14 mouse cellular contexts compared by ENCODE assay signal in genomic region chr1:135351953-135352352, GRCm38 (mm10). TPM values are rescaled to one million over a fixed set of nuclear protein-coding genes. Genes with fewer than 3 reads are reported as not detected.
DNase-seq lines count a peak whose midpoint lies in the region; ATAC-seq and TF ChIP-seq lines count a peak whose summit lies in the region.
"Had no signal": no experiment of that assay in that cellular context is flagged by ENCODE, and none has a peak within 500 bp of the region (broad histone marks: within the 10 kb centered on the region; RNA-seq: fewer than 3 reads in every experiment).

No protein-coding gene starts in this region.

- WGBS in heart, embryonic 10.5 days: 79% methylated on average over 3 of the region's 3 CpGs
- 62% methylated on average over 3 of the region's 3 CpGs for WGBS in lung, embryonic 14.5 days

- peak; percentile 98 for DNase-seq in heart, adult 11 months
- no peak for DNase-seq in heart, embryonic 10.5 days (ENCODE audit: low spot score)
- peak; percentile 71 for DNase-seq in 3T3-L1 (ENCODE audit: low read depth, low spot score)
- peak; percentile 38 for DNase-seq in gastrocnemius, postnatal 14 days
- peak; percentile 35 for DNase-seq in lung, embryonic 14.5 days
- DNase-seq in urinary bladder, postnatal 14 days (ENCODE audit: low spot score): no peak
- DNase-seq in cerebellum, adult 9-10 months: no peak
- no peak for DNase-seq in left cerebral cortex, adult 2 months (ENCODE audit: extremely low spot score in 1 of 2, low spot score in 2 of 2)
- DNase-seq: liver, postnatal 0 days; thymus, adult 2 months had no signal

- peaks cover 17% of the 10 kb centered on the region for H3K4me1 ChIP-seq in heart, embryonic 10.5 days
- H3K4me1 ChIP-seq in lung, embryonic 14.5 days (ENCODE audit: insufficient read depth): peaks cover 6% of the 10 kb centered on the region
- H3K4me1 ChIP-seq: hindbrain, embryonic 12.5 days; midbrain, embryonic 13.5 days had no signal

- no peak for ATAC-seq in lung, embryonic 14.5 days (ENCODE audit: insufficient read depth)
- ATAC-seq: liver, postnatal 0 days; midbrain, embryonic 13.5 days; Patski had no signal

- intact Hi-C loops in gastrocnemius, postnatal 14 days (cut with DNase I; ENCODE audit: low total_unique reads): no loop called here
- intact Hi-C loops in left cerebral cortex, adult 2 months (cut with DNase I): no loop called here

- no peak overlapping the region for H3K4me3 ChIP-seq in heart, embryonic 10.5 days
- H3K4me3 ChIP-seq in lung, embryonic 14.5 days (ENCODE audit: low read depth, low read length): no peak overlapping the region
- no peak overlapping the region for H3K4me3 ChIP-seq in left cerebral cortex, adult 2 months
- H3K4me3 ChIP-seq: hindbrain, embryonic 12.5 days; limb, embryonic 10.5 days; midbrain, embryonic 13.5 days had no signal

- H3K27ac ChIP-seq in heart, embryonic 10.5 days: no peak overlapping the region
- no peak overlapping the region for H3K27ac ChIP-seq in lung, embryonic 14.5 days (ENCODE audit: low read depth)
- no peak overlapping the region for H3K27ac ChIP-seq in left cerebral cortex, adult 2 months
- H3K27ac ChIP-seq: hindbrain, embryonic 12.5 days; limb, embryonic 10.5 days; midbrain, embryonic 13.5 days had no signal

- 0 out of 2 replicates have a peak, but pooled peaks cover 3% of the 10 kb centered on the region for H3K36me3 ChIP-seq in heart, embryonic 10.5 days
- H3K36me3 ChIP-seq in lung, embryonic 14.5 days (ENCODE audit: insufficient read depth): no peaks in the 10 kb centered on the region
- H3K36me3 ChIP-seq: hindbrain, embryonic 12.5 days; limb, embryonic 10.5 days; midbrain, embryonic 13.5 days had no signal

- H3K9me3 ChIP-seq in heart, embryonic 10.5 days: no peaks in the 10 kb centered on the region
- no peaks in the 10 kb centered on the region for H3K9me3 ChIP-seq in lung, embryonic 14.5 days (ENCODE audit: low read depth, low read length)
- H3K9me3 ChIP-seq: hindbrain, embryonic 12.5 days; limb, embryonic 10.5 days; midbrain, embryonic 13.5 days had no signal

- H3K27me3 ChIP-seq in heart, embryonic 10.5 days (ENCODE audit: insufficient read depth, poor library complexity, severe bottlenecking): no peaks in the 10 kb centered on the region
- H3K27me3 ChIP-seq in lung, embryonic 14.5 days (ENCODE audit: insufficient read depth, low read length): no peaks in the 10 kb centered on the region
- H3K27me3 ChIP-seq: hindbrain, embryonic 12.5 days; midbrain, embryonic 13.5 days; Patski had no signal

- no peak overlapping the region for H3K9ac ChIP-seq in lung, embryonic 14.5 days
- H3K9ac ChIP-seq: hindbrain, embryonic 12.5 days; liver, postnatal 0 days; midbrain, embryonic 13.5 days had no signal

- TF ChIP-seq CTCF in lung, embryonic 14.5 days (IDR thresholded peaks at IDR 0.05; ENCODE audit: low read depth): no peak
- TF ChIP-seq CTCF in left cerebral cortex, adult 2 months (IDR thresholded peaks at IDR 0.05): no peak

- H3K4me2 ChIP-seq in lung, embryonic 14.5 days: no peak overlapping the region
- H3K4me2 ChIP-seq: hindbrain, embryonic 12.5 days; midbrain, embryonic 13.5 days had no signal

RNA-seq across cellular contexts. Expression of gene Shisa4, which starts 23.1 kb away (rescaled TPM):
- polyA plus RNA-seq in heart, embryonic 10.5 days (2016; fragmentation: Nextera tagmentation; extraction: Ambion mirVana): 33.1 and 39.6 TPM in 2 replicates
- 100 to 1,000 TPM; 223 to 271 TPM for total RNA-seq in gastrocnemius, postnatal 14 days (2021)
- 26.1 and 31.2 TPM in 2 replicates for polyA plus RNA-seq in lung, embryonic 14.5 days (2014; fragmentation: Nextera tagmentation; extraction: Ambion mirVana)
- 100 to 1,000 TPM; 172 to 174 TPM for total RNA-seq in left cerebral cortex, adult 2 months (2021)

RNA-seq across cellular contexts. Expression of gene Lmod1, which starts 27.3 kb away (rescaled TPM):
- polyA plus RNA-seq in heart, embryonic 10.5 days (2016; fragmentation: Nextera tagmentation; extraction: Ambion mirVana): 3.6 and 5.2 TPM in 2 replicates
- 1 to 10 TPM; 2.7 to 3.3 TPM for total RNA-seq in gastrocnemius, postnatal 14 days (2021)
- polyA plus RNA-seq in lung, embryonic 14.5 days (2014; fragmentation: Nextera tagmentation; extraction: Ambion mirVana): 3.1 and 3.8 TPM in 2 replicates
- total RNA-seq in left cerebral cortex, adult 2 months (2021): 1 to 10 TPM; 1.0 to 1.1 TPM

RNA-seq across cellular contexts. Expression of gene Timm17a, which starts 38.4 kb away (rescaled TPM):
- polyA plus RNA-seq in heart, embryonic 10.5 days (2016; fragmentation: Nextera tagmentation; extraction: Ambion mirVana): 336 and 388 TPM in 2 replicates
- total RNA-seq in gastrocnemius, postnatal 14 days (2021): 100 to 1,000 TPM; 220 to 243 TPM
- polyA plus RNA-seq in lung, embryonic 14.5 days (2014; fragmentation: Nextera tagmentation; extraction: Ambion mirVana): 177 and 189 TPM in 2 replicates
- 100 to 1,000 TPM; 158 to 181 TPM for total RNA-seq in left cerebral cortex, adult 2 months (2021)

Comparison
In these comparisons a context has a peak if more than half of its experiments do, and no peak if none do; other contexts are left out.
1. DNase-seq: peak in heart, adult 11 months (single experiment), 3T3-L1 (single experiment), gastrocnemius, postnatal 14 days (single experiment) and lung, embryonic 14.5 days (single experiment); none in heart, embryonic 10.5 days (single experiment), urinary bladder, postnatal 14 days (single experiment), cerebellum, adult 9-10 months (single experiment) and left cerebral cortex, adult 2 months (0 of 2).